Mouse (Mus musculus) cerebellum, postnatal 25 days (tissue): ENCODE results near the gene Rbm48.

ENCODE experiments used
- DNase-seq, 2 experiments: peaks; one replicate each; pipeline ENCODE4 v3.0.0; 2021; ENCODE audit warnings: mixed read lengths in 2 of 2

Rbm48 gene

DNA sequence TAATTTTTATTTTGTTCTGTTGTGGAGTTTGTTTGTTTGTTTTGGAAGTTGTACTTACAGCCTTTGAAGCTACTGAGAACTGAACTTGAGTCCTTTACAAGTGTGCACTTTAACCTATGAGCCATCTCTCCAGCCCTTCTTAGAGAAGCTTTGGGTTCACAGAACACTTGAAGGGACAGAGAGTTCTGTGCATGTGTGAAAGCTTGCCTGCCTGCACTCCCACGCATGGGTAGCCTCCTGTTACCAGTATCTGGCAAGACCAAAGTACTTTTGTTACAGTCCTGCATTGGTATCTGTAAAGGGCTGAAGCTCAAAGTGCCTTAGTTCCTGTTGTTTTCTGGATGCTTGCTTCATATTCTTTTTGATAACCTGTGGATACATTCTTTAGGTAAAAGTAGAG, 50.2 kb downstream of the Rbm48 start:
- no peak for DNase-seq

DNA sequence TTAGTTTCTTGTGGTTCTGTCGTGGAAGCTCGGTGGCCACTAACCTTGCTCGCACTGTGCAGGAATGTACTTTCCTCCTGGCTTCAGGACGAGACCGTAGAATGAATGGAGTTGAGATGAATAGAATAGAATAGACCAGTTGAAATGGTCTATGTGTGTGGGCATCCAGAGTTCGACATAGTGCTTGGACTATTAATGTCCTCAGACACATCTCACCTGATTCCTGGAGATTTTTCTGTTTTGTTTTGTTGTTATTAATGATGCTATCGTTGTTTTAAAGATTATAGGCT, 52.0 kb downstream of the Rbm48 start:
- no peak for DNase-seq

DNA sequence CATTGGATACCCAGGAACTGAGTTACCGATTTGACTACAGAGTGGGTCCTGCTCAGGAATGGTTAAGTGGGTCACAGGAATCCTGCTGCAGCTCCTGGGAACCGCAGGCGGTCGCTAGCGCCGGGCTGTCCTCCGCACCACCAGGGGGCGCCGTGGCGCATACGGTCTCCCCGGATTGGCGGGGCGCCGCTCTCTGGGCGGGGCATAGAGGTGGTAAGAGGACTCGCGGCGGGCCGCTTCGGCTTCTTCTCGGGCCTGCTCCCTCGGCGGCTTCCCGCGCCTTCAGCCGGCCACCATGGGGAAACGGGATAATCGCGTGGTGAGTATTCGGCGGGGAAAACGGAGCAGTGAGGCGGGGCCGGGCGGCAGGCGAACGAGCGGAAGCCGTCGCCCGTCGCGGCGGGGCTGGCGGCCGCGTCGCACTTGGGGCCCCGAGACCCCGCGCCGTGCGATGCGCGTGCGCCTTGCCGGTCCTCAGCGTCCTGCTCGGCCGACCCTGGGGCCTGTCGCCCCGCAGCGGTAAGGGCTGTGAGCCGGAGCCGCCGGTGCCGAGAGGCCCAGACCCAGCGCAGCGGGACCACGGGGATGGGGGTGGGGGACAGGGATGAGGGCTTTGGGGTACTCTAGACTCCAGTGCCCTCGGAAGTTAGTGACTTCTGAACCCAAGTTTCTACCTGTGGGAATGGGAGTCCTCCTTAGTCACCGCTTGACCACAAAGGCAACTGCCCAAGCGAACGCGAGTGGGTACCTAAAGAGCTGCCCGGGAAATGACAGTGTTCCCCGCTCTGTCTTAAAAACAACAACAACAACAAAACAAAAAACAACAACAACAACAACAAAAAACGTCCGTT, 52.5 kb downstream of the Rbm48 start, which contains the start of gene Fam133b:
Gene Fam133b (plus strand): TSS at position 205 of the 851 bp plus-strand sequence.
- peak; percentile 98 for DNase-seq

DNA sequence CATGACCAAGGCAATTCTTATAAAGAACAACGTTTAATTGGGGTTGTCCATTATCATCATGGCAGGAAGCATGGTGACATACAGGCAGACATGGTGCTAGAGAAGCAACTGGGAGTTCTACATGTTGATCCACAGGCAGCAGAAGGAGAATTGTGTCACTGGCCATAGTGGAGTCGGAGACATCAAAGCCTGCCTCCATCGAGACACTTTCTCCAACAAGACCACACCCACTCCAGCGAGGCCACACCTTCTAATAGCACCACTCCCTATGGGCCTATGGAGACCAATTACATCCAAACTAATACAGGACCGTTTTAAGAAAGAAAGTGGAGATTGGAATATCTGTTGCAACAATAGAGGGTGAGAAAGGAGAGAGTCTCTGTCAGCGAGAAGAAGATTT, 54.5 kb downstream of the Rbm48 start:
- DNase-seq, result no peak

DNA sequence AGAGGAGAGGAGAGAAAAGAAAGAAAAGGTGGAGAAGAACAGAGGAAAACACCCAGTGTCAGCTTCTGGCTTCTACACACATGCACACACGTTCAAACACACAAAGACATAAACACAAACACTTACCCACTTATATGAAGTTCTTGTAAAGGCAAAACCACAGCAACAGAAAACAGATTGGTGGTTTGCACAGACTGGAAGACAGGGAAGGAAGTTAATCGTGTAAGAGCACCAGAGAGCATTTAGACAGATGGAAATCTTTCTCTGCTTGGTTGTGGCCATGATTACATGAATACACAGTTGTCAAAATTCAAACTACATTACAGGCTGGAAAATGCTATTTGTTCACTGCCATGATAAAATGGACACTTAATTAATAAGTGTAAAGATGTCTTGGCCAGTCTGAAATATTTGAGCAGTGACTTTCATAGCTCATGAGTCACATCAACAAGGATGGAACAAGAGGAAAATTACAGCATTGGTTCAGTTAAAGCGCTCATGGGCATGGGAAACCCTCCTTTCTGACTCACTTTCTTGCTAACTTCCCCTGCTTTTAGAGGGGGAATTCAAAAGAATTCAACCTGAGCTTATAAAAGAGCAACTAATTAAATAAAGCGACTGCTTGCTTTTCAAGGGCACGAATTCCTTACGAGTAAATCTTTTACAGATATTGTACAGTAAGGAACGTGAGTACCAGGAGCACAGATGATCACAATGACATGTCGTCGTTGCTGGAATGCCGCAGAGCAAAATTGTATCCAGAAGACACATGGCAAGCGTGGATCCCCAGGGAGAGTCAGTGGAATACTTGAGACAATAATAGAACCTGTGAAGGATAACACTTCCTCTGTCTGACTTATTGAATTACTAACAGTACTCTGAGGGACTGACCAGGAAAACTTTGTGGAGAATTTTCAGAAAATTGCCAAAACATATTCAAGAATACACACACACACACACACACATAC, 57.6 kb downstream of the Rbm48 start:
- no peak for DNase-seq

DNA sequence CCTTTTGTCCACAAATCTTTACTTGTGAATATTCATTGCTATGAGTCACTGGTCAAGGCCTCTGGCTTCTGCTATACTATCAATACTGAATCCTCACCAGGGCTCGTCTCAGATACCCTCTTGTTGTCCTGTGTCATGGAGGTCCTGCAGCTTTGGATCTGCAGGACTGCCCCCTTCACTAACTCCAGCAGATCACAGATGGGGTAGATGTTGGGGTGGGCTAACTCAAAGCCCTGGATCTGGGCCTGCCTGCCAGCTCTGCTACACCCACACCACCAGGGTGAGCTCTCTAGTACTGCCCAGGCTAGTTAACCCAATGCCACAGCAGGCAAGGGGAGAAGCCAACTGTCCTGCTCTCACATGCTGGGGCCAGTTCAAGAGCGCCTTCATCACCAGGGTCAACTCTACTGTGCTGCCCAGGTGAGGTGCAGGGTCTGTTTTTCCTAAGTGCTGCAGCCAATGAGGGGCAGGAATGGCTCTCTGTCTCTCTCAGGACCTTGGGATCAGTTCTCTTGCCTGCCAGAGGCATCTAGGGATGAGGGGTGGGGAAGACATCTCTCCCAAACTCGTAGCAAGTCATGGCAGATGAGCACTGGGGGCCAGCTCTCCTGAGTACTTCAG, 59.7 kb downstream of the Rbm48 start:
- no peak for DNase-seq
